Mouse (Mus musculus) heart, postnatal 14 days (tissue): ENCODE results near the gene Itgb8. TPM values are rescaled to one million over a fixed set of nuclear protein-coding genes. Genes with fewer than 3 reads are reported as not detected.
A peak's percentile ranks its signal among the peaks of the same experiment; 100 is the strongest.

Experiments
- DNase-seq, 2 experiments: peaks; one replicate each; pipeline ENCODE4 v3.0.0; 2021 to 2022
- intact Hi-C: fragments of 180-260 bp; cut with DNase I; formaldehyde crosslinking; loops from one replicate; pipeline ENCODE4 v1.15.1; 2025
- total RNA-seq, 2 experiments: library from RNA; stranded (reverse); gene quantifications; 2 replicates each; pipeline ENCODE4 v1.2.3; 2021

Gene Itgb8
- total RNA-seq, 2 experiments from 2014 or later = 1.8 to 2.3 TPM

- intact Hi-C loops = no loop called here
- DNase-seq = no peak
Observed at GRCm38 (mm10) chr12:119157068-119157467, 81.5 kb downstream of the Itgb8 start.

DNA sequence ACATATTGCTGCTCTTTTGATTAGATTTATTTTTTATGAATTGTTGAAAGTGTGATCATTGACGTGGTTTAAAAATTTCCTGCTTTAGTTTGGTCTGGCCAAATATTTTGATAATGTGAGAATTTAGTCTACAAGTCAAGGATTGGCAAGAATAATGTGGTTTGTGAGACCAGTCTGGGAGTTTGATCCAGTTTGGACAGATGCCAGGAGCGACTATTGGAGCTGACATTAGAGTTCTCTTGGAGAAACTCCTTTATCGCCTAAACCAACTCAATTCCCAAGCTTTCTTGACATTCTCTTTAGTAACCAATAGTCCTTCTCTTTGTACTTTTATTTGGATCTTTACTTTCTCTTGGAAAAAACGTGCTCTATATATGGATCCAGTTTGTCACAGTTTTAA lies 83.0 kb downstream of the Itgb8 start:
- DNase-seq = peak; percentile 22 to 43
- intact Hi-C loops = no loop called here

DNA sequence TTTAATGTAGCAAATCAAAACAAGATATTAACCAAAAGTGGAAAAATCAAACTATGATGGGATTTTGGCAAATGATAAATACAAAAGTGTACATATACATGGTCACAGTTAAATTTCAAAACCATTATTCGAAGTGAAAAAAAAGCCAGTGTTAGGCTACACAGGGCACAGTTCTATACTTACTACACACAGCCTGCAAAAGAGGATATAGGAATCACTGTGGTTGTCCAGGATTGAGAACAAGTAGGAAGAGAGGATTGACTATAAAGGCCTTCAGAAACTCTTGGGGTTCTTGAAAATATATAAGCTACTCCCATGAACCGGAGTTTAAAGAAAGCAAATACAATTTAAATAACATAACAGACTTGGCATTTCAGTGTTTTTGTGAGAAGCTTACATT lies 87.6 kb downstream of the Itgb8 start:
- intact Hi-C loops = no loop called here
- DNase-seq = no peak

DNA sequence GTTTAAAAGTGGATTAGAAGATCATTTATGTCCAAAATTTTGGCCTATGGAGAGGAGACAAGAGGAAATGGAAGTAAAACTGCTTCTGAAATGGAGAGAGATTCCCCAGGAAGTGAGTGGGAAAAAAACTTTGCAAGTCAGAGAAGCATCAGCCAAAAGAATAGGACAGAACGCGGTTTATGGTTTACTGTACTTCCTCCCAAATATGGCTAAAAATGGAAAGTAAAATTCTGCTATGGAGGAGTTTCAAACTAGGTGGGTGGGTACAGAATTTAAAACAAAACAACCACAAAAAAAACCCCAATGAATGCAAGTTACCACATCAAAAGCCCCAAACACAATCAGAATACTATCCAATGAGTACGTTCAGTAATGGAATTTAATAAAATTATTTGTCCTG lies 90.8 kb downstream of the Itgb8 start:
- intact Hi-C loops = no loop called here

GRCm38 (mm10) chr12:119146031-119146430 lies 92.6 kb downstream of the Itgb8 start:
- no peak for DNase-seq
- intact Hi-C loops = no loop called here

More for the DNA sequence above, 90.8 kb downstream of the Itgb8 start:
- no peak for DNase-seq

DNA sequence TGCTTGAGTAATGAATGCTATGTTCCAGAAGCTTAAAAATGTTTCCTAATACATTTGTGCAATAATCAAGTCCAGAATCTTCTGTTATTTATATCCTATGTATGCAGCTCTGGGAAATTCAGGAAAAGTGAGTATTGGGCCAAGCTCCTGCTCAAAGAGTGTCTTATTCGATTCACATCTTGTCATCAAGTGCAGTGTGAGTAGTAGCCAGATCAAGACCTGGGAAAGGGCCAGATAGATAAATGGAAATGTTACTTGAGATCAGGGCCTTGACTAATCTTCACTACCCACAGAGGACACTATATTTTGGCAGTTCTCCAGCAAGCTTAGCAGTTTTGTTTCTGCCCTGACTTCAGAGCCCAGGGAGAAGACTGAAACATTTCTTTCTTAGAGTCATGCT lies 100.7 kb downstream of the Itgb8 start:
- intact Hi-C loops = no loop called here
- no peak for DNase-seq

- DNase-seq = no peak
- intact Hi-C loops = no loop called here
Observed at GRCm38 (mm10) chr12:119113522-119114135, 125.0 kb downstream of the Itgb8 start.

- no peak for DNase-seq
- intact Hi-C loops = no loop called here
Observed at GRCm38 (mm10) chr12:119110091-119110490, 128.5 kb downstream of the Itgb8 start.

Other genes with a start within 250 kb of the Itgb8 start
- gene Macc1, start 75.5 kb upstream of the Itgb8 start, total RNA-seq = not detected